Mouse (Mus musculus) spleen, postnatal 10 days (tissue): ENCODE data around the gene Zfp866.
A peak's percentile ranks its signal among the peaks of the same experiment; 100 is the strongest.

Experiments
- DNase-seq, 2 experiments: peaks; one replicate each; pipeline ENCODE4 v3.0.0; 2021 to 2022; ENCODE audit warnings: low spot score in 2 of 2

Gene Zfp866

DNA sequence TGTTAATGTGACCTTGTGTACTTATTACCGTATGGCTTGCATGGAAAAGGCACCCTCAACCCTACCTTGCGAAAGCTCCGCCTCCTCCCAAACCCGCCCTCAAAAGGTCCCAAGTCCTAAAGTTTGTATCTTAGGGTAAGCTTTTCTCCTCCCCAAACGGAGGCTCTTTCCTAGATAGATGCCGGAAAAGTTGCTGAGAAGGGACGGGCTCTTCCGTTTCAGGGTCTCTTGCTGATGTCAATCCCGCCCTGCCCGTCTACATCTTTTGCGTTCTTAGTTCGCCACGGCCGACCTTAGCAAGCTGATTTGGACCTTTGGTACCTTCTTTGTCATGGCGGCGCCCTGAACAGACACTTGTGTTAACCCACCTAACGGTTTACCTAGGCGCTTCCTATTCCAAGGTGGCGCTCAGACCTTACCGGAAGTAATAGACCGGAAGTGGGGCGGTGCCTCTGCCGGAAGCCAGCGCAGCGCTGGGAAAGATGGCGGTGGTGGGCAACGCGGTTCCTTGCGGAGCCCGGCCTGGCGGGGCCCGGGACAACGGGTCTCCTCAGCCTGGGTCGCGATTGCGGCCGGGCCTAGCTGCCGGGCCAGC is at the start of gene Zfp866, which contains the start of gene Atp13a1:
Gene Zfp866 (minus strand): TSS at position 406 of the 595 bp plus-strand sequence.
Gene Atp13a1 (plus strand): TSS at position 391 of the 595 bp plus-strand sequence.
- peak; percentile 85 to 93 for DNase-seq

DNA sequence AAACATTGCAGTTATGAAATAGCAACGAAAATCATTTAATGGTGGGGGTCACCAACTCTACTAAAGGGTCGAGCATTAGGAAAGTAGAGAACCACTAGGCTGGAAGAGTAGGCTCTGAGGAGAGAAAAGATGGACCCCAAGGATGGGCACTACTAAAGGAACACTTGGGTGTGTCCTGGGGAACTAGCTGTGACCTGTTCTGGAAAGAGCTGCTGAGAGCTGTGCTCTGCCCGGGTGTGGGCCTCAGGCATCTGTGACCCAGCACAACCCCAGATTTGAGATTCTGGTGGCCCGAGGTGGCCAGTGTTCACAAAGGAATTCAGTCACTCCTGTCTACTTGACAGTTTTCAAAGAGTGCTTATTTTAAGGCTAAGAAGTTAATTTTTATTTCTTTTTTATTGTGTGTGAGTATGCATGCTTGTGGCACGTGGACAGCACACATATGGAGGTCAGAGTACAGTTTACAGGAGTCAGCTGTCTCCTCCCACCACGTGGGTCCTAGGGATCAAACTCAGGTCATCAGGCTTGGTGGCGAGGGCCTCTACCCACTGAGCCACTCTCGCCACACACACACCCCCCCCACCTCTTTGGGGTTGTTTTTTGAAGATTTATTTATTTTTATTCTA is 46.2 kb upstream of the Zfp866 start:
- no peak for DNase-seq

GRCm38 (mm10) chr8:69832298-69832853 is 41.4 kb upstream of the Zfp866 start, which contains the start of gene Pbx4:
Pbx4 (plus strand) TSS chr8:69832491.
- DNase-seq, result peak; percentile 74 to 86

GRCm38 (mm10) chr8:69826371-69826770 is 35.4 kb upstream of the Zfp866 start:
- no peak for DNase-seq

DNA sequence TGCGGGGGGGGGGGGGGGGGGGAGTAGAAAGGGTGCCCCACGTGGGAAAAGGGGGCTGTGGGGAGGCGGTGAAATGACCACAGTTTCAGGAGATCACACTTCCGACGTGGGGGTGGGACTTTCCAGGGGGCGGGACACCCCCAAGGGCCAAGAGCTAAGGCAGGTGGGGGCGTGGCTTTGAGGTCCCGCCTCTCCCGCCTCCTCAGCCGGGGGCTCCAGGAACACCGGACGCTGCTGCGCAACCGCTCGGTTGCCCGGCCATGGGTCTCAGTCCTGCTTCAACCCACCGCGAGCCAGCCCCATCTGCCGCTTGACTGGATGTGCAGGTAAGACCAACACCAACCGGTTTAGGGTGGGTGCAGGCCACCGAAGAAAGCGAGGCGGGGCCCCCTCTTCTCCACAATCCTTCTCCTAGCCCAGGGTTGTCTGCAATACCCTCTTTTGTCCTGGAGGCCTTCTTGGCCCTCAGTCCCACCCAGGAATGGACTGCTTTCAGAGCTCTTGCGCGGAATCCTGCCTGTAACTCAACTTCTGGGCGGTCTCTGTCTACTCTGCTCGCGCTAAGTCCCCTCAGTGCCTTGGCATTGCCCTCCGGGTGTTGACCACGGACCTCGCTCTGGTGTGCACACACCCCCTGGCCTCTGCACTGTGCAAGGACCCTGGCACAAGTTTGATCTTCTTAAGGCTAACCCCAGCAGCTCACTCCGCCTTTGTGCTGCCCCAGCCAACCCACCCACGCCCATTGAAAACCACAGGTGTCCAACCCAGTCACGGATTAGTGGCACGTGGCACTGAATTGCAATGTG is 31.6 kb upstream of the Zfp866 start, which contains the start of gene Lpar2:
Gene Lpar2 (plus strand): TSS at position 44 of the 806 bp plus-strand sequence.
- peak; percentile 22 to 61 for DNase-seq

DNA sequence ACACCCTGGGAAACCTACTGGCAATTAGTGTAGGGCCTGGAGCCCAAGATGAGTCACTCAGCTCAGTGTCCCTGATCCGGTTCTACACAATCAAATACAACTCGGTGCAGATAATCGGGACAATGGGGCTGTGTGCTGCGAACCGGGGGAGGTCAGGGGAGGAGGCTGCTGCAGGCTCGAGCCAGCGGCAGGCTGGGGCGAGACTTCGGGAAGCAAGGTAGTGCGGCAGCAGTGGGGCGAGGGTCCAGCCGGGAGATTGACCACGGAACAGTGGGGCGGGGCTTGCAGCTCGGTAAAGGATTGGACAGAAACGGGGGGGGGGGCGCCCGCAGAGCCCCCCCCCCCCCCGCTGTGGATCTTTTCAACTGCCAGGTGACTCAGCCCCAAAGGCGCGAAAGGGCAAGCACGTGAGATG is 31.0 kb upstream of the Zfp866 start:
- DNase-seq, result no peak

DNA sequence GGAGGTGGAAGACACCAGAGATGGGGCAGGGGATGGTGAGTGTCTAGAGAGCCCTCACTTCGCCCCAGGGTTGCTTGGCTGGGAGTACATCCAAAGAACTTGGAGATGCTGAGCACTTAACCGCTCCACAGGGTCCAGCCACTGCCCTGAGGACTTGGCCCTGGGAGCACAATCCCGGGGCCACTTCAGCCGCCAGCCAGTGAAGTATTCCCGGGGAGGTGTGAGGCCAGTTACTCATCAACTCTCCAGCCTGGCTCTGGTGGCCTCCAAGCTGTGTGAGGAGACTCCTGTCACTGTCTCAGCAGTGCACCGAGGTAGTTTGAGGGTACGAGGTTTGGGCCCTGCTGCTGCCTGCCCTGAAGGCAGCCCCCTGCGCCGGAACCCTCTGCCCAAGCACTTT is 29.5 kb upstream of the Zfp866 start:
- DNase-seq, result no peak

GRCm38 (mm10) chr8:69815396-69815795 is 24.4 kb upstream of the Zfp866 start:
- DNase-seq, result no peak

GRCm38 (mm10) chr8:69814881-69815280 is 23.9 kb upstream of the Zfp866 start:
- no peak for DNase-seq

- no peak for DNase-seq
These were observed 18.8 kb upstream of the Zfp866 start for GRCm38 (mm10) chr8:69809820-69810219.

DNA sequence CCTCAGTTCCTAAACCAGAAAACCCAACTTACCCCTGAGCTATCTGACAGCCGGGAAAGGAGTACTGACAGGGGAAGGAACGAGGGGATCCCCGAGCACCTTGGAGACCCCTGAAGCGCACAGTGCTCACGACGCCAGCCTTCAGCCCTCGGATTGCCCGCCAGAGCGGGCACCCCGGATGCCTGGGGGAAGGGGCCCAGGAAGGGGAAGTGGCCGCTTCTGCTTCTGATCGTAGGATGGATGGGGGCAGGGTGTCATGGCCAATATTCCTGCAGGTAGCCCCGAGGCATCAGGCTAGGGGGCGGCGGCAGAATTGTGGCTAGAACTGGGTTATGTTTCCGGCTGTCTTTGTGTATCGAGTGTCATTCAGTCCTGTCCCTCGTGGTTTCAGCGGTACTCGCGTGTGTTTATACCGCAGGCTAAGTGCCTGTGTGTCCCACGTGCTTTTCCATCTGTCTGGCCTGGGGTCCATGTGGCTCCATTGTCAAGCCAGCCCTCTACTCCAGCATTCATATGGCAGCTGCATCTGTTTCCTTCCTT is 18.0 kb upstream of the Zfp866 start:
- DNase-seq, result peak; percentile 40 to 68

DNA sequence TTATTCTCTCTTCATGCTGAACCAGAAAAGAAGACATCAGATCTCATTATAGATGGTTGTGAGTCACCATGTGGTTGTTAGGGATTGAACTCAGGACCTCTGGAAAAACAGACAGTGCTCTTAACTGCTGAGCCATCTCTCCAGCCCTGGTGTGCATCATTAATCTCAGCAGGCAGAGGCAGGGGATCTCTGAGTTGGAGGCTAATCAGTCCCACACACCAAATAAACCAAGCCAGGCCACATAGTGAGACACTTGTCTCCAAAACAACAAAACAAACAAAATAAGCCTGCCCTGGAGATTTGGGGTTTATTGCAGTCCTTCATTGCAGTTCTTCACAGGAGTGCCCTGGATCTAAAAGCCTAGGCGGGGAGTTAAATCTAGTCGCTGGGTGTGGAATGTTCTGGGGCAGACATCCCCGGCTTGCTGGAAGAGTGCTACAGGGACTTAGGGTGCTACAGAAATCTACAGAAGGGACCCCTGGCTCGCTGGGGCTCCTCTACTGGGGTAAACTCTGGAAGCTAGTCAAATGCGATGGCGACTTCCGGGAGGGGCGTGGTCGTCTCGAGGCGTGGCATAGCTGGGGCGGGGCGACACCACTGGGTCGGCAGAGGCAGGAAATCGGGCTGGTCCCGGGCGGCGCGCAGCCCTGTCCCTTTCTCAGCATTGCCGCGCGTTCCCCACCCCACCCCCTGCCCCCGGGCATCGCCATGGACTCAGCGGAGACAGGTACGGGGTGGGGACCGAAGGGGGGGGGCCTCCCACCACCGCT is 17.3 kb upstream of the Zfp866 start, which contains the start of gene Gmip:
Gene Gmip (plus strand): TSS at position 586 of the 770 bp plus-strand sequence.
- peak; percentile 78 to 92 for DNase-seq

DNA sequence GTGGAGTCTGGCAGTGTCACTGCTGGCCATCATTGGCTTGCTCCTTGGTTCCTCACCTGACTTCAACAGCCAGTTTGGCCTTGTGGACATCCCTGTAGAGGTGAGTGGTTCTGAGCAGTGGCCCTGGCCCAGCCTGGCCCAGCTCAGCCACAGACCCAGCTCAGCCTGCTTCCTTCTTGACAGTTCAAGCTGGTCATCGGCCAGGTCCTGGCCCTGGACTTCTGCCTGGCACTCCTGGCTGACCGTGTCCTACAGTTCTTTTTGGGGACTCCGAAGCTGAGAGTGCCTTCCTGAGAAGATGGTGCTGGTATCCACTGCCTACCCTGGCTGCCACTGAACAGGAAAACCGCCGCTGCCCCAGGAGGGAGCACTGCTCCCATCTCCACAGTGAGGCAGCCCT is 16.3 kb upstream of the Zfp866 start:
- peak in 1 of 2 experiments; percentile 13 for DNase-seq

DNA sequence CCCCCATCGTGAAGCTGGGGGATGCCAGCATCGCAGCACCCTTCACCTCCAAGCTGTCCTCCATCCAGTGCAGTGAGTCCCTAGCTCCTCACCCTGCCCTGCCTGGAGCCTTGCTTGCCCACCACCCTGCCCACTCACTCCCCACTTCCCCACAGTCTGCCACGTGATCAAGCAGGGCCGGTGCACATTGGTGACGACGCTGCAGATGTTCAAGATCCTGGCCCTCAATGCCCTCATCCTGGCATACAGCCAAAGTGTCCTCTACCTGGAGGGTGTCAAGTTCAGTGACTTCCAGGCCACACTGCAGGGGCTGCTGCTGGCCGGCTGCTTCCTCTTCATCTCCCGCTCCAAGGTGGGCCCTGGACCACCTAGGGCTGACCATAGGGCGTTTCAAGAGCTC is 14.5 kb upstream of the Zfp866 start:
- peak in 1 of 2 experiments; percentile 13 for DNase-seq

- peak in 1 of 2 experiments; percentile 12 for DNase-seq
These were observed 14.1 kb upstream of the Zfp866 start for GRCm38 (mm10) chr8:69805086-69805485.

GRCm38 (mm10) chr8:69804537-69804936 is 13.6 kb upstream of the Zfp866 start:
- DNase-seq, result peak in 1 of 2 experiments; percentile 6

GRCm38 (mm10) chr8:69803366-69803765 is 12.4 kb upstream of the Zfp866 start:
- peak in 1 of 2 experiments; percentile 13 for DNase-seq

DNA sequence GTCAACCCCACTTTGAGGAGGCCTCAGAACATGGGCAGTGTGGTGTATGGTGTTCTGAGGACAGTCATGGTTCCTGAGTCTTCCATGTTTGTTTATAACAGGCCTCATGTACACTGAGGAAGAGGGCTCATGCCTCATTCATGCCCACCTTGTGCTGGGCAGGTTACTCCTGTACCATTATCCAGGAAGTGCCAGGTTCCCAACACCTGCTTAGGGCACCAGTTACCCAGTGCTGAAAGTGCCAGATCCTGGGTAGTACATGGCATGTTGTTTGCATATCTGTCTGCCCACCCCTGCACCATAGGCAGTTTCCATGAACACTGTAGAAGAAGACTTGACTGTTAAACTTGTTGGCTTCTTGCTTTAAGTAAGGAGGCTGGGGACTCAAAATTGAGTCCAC is 11.2 kb upstream of the Zfp866 start:
- peak in 1 of 2 experiments; percentile 6 for DNase-seq

DNA sequence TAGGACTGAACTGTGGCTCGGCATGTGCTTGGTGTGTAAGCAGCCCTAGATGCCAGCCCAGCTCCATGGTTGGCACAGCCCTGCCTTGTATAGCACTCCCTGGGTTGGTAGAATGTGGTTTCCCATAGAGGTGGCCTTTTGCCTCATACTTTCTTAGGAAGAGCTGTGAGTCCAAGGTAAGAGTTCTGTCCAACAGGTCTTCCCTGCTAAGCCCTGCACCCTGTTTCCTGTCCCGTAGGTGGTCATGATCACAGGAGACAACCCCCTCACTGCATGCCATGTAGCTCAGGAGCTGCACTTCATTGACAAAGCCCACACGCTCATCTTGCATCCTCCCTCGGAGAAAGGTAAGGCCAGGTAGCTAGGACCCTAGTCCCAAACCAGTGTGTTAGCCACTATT is 10.8 kb upstream of the Zfp866 start:
- peak in 1 of 2 experiments; percentile 6 for DNase-seq

GRCm38 (mm10) chr8:69799946-69800345 is 9.0 kb upstream of the Zfp866 start:
- DNase-seq, result peak in 1 of 2 experiments; percentile 12

- DNase-seq, result peak in 1 of 2 experiments; percentile 10
These were observed 8.3 kb upstream of the Zfp866 start for GRCm38 (mm10) chr8:69799261-69799660.
